Mouse (Mus musculus): ENCODE data around the gene Xpr1. TPM values are rescaled to one million over a fixed set of nuclear protein-coding genes. Genes with fewer than 3 reads are reported as not detected.

Xpr1 gene
- polyA plus RNA-seq, 1 experiment from 2014 or later: 6.7 TPM

DNA sequence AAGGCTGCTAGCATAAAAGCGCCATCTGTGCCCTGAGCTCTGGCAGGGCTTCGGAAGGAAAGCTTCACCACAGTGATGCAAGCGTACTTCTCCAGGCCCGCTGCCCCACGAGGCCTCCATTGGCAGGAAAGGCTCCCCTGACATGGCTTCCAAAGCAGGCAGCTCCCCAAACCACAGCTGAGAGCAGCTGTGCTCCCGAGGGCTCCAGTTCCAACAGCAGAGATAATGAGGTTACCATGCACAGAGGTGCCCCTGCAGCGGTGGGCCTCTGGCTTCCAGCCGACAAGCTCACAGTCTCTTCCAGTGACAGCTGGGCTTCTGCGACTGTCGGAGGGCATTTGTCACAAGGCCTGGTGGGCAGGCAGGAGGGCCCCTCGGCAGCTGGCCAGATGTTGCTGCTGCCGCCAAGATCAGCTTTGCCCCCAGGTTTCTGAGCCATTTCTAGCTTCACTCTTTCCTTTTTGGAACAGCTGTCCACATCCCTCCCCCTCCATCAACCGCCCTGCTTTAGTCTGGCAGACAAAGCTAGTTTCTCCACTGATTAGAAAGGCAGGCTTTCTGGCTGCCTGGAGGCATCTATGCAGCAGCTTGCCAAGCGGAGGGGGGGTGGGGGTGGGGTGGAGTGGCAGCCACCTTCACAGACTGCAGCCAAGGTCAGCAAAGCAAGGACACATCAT is 183.1 kb downstream of the Xpr1 start:
- 54% methylated on average over 14 of the region's 14 CpGs for WGBS (ENCODE audit: insufficient replicate concordance)
- 0 out of 2 replicates have a peak overlapping the region, but pooled peaks have one; percentile 25 for H3K27ac ChIP-seq
- H3K4me2 ChIP-seq: no peak overlapping the region

GRCm38 (mm10) chr1:155233378-155233777 is 183.8 kb downstream of the Xpr1 start:
- WGBS (ENCODE audit: insufficient replicate concordance): 70% methylated on average over 9 of the region's 9 CpGs
- Histone ChIP-seq H3K27ac (no peak overlapping the region), H3K36me3 (no peaks in the 10 kb centered on the region), H3K9me3 (replicated peaks) (no peaks in the 10 kb centered on the region), H3K9ac (no peak overlapping the region), H3K4me2 (no peak overlapping the region), H3K27me3 (replicated peaks) (peaks cover 13% of the 10 kb centered on the region), H3K4me1 (peaks cover 15% of the 10 kb centered on the region; the same call in 1 of the 2 replicates), H3K4me3 (no peak overlapping the region)
- no peak for ATAC-seq

More for the DNA sequence above, 183.1 kb downstream of the Xpr1 start:
- ATAC-seq: no peak
- H3K36me3 ChIP-seq: no peaks in the 10 kb centered on the region
- H3K27me3 ChIP-seq (replicated peaks): peaks cover 16% of the 10 kb centered on the region
- no peak overlapping the region for H3K4me3 ChIP-seq
- no peaks in the 10 kb centered on the region for H3K9me3 ChIP-seq (replicated peaks)
- peaks cover 15% of the 10 kb centered on the region; the same call in 1 of the 2 replicates for H3K4me1 ChIP-seq
- no peak overlapping the region for H3K9ac ChIP-seq

DNA sequence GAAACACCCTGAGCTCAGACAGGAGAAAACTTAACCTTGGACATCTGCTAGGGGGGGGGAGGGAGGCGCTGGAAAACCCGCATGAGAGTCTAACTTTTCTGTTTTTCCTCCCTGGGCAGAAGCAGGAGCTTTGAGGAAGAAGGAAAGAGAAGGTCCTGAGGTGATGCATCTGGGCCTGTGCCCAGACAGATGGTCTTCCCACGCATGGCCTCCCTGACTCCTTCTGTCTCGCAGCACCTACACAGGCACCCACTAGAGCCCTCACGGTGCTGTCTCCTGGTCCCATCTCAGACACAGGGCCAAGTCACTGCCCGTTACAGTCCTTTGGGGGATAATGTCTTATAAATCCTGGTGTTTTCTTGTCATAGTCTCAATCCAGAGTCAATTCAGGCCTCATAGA is 184.4 kb downstream of the Xpr1 start:
- Histone ChIP-seq H3K9ac (no peak overlapping the region), H3K36me3 (no peaks in the 10 kb centered on the region), H3K27me3 (replicated peaks) (peaks cover 13% of the 10 kb centered on the region), H3K4me2 (no peak overlapping the region), H3K4me1 (peaks cover 15% of the 10 kb centered on the region; the same call in 1 of the 2 replicates), H3K27ac (no peak overlapping the region), H3K9me3 (replicated peaks) (no peaks in the 10 kb centered on the region), H3K4me3 (no peak overlapping the region)
- no peak for ATAC-seq
- 69% methylated on average over 6 of the region's 6 CpGs for WGBS (ENCODE audit: insufficient replicate concordance)

DNA sequence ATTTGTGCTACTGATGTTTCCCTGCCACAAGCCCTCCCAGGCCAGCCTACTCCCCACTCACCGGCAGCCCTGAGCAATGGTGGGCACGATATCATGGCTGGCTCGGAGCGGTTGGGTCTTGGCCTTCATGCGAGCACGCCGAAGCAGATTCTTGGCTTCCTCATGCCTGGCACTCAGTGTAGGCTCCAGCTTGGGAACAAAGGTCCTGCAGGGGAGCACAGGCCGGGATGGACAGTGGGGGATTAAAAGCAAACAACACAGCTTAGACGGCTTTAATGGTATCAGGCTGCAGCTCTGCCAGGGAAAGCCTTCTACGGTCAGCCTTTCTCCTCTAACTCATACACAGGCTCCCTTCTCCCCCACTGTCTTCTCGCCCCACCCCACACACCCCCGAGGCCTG is 184.8 kb downstream of the Xpr1 start:
- 79% methylated on average over 12 of the region's 12 CpGs for WGBS (ENCODE audit: insufficient replicate concordance)
- Histone ChIP-seq H3K9ac (no peak overlapping the region), H3K4me1 (peaks cover 15% of the 10 kb centered on the region; the same call in 1 of the 2 replicates), H3K27me3 (replicated peaks) (peaks cover 13% of the 10 kb centered on the region), H3K9me3 (replicated peaks) (no peaks in the 10 kb centered on the region), H3K27ac (no peak overlapping the region), H3K4me2 (no peak overlapping the region), H3K36me3 (no peaks in the 10 kb centered on the region), H3K4me3 (no peak overlapping the region)
- ATAC-seq: no peak

DNA sequence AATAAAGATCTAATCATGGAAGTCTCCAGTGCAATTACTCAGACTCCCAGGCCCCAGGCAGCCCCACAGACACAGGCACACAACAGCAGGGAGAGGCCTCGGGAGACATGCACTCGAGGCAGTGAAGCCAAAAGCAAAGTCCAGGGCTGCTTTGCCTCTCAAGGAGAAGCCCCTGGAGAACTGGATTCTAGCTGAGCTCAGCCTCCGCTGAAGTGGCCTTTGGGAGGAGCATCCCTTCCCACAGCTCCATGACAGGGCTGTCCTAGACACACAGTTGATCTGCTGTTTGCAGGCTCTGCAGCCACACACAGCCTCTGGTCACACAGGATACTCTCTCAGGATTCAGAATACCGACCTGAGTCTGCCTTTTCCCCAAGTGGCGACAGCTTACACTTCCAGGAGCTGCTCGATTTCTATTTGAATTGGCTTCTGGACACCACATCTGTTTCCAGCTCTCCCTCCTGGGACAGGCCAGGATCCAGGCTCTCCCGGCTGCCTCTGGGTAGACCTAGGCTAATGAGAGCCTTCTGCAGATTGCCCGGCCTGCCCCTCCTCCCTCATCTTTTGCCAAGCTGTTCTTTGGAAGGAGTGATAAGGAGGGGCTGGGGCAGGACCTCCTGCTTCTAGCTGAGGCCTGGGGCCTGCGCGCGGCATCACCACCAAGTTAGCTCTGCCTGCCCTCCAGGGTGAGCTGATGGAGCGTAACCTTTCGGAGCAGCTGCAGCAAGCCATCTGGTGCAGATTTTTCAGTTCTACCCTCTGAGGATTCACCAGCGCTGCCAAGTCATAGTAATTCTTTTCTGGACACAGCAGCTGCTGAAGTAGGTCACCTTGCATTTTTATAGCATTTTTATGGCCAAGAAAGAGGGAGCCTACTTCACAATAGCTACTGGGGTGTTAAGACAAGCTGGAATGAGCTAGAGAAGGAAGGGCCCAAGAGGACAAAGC is 187.5 kb downstream of the Xpr1 start:
- peaks cover 14% of the 10 kb centered on the region; the same call in 1 of the 2 replicates for H3K4me1 ChIP-seq
- no peaks in the 10 kb centered on the region for H3K36me3 ChIP-seq
- ATAC-seq: no peak
- no peak overlapping the region for H3K4me3 ChIP-seq
- H3K9ac ChIP-seq: no peak overlapping the region
- H3K4me2 ChIP-seq: no peak overlapping the region
- H3K27me3 ChIP-seq (replicated peaks): 0 out of 2 replicates have a peak, but pooled peaks cover 3% of the 10 kb centered on the region
- no peaks in the 10 kb centered on the region for H3K9me3 ChIP-seq (replicated peaks)
- H3K27ac ChIP-seq: no peak overlapping the region
- 50% methylated on average over 14 of the region's 14 CpGs for WGBS (ENCODE audit: insufficient replicate concordance)

Small RNA genes lying within 50 kb of the gene (microRNA-seq; reads per million reads assigned to microRNA genes)
- gene Gm22569: not detected

Other genes with a start within 250 kb of the Xpr1 start
- gene BC034090, start 173.0 kb downstream of the Xpr1 start, polyA plus RNA-seq (2016; fragmentation: Nextera tagmentation; extraction: Ambion mirVana): 0.28 and 0.46 TPM in 2 replicates
- 87.7 and 88.9 TPM in 2 replicates for gene Acbd6, start 140.7 kb upstream of the Xpr1 start, polyA plus RNA-seq (2016; fragmentation: Nextera tagmentation; extraction: Ambion mirVana)